Mouse (Mus musculus): ENCODE data around the gene Rufy3.

- TF ChIP-seq CTCF (IDR thresholded peaks at IDR 0.05; ENCODE audit: low read depth) (no peak), EP300 (IDR thresholded peaks at IDR 0.05; ENCODE audit: low read depth) (no peak)
Measured at GRCm38 (mm10) chr5:88684226-88684625, 119.4 kb downstream of the Rufy3 start.
